Mouse (Mus musculus) ovary, adult 18-20 months (tissue): Measurements from ENCODE around the gene Rsl24d1.
"Not testable (repeated sequence)": the region's sequence is repeated elsewhere in the genome, so short reads cannot be mapped to it uniquely, and the experiment has no call there.

ENCODE experiments used
- DNase-seq: peaks from one replicate; pipeline ENCODE4 v3.0.0; 2022; ENCODE audit warnings: low spot score, mixed read lengths

The Rsl24d1 gene

GRCm38 (mm10) chr9:73112919-73113906 lies at the start of gene Rsl24d1:
Gene Rsl24d1 (plus strand): TSS chr9:73113426.
- peak; percentile 79 for DNase-seq

DNA sequence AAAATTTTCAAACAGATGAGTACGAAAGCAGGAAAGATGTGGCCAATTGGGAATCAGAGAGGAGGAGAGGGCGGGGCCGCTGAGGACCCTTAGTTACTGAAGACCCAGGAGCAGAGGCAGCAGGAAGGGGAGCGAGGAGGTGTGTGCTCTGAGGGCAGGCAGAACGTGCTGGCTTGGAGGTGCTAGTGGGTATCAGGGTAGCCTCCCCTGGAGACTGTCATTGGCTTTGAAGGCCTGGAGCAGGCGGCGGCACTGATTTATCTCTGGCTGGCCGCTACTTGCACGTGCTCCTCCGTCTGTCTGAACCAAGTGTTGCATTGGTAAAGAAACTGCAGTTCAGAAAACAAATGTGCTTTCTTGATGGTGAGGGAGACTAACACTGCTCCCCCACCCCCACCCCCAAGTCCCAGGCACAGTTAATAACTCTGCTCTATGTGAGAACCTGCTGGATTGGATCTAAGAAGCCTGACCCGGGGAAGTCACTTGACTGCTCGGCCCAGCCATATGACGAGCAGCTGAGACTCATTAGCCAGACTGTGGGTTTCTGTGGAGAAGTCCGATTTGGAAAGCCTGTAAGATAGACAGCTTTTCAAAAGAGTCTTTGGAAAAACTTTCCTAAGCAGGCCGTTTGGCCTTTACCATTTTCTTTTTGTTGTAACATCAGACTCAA lies 49.5 kb upstream of the Rsl24d1 start:
- no peak for DNase-seq

- no peak for DNase-seq
Measured at GRCm38 (mm10) chr9:73067086-73067485, 46.1 kb upstream of the Rsl24d1 start.

DNA sequence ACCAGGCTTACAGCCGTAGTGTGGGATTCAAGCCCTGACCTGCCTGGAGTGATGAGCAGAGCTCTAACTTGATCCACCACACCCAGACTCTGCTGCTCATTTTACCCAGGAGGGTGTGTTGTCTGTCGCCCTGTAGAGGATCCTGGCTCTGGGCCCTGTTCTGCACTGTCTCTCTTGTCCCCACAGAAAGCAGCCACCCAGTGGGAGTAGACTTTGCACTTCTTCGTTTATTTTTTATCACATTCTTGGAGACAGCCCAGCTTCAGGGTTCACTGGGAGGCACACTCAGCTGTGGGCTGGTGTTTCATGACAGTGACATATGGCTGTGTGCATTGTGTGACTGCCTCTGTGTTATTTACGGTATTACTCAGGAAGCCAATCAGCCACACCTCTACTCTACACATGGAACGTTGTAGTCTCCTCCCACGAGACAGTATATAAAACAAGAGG lies 45.0 kb upstream of the Rsl24d1 start:
- no peak for DNase-seq

DNA sequence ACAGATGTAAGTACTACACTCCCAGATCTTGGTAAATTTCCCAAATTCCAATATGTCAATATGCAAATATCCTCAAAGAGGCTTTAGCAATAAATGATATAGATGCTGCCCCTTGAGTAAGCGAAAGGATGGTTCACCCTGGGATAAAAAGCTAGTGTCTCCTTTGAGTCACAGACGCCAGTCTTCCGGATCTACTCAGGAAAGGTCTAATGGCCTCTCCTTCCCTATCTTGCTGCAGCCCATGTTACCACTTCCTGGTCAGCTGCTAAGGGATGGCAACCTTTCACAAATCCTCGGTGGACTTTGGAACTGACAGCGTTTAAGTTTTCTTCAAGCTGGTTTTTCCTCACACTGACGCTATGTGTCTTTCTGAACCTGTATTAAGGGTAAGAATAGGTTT lies 44.5 kb upstream of the Rsl24d1 start:
- DNase-seq: no peak

- no peak for DNase-seq
Measured at GRCm38 (mm10) chr9:73070971-73071659, 42.1 kb upstream of the Rsl24d1 start.

DNA sequence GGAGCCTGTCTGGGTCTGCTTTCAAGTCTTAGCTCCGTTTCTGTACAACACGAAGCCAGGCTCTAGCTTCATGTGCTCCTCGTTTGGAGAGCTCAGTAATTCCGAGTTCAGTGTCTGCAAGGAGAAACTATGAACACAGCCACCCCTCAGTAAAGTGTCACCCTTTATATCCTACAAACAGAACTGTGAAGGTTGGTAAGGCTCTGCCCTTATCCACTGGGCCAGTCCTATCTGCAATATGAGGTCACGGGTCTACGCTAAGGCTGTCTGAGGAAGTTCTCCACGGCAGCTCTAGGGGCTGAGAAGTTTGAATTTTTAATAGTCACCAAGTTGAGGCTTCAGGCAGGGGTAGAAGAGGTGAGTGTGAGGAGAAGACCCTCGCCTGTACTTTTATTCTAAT lies 40.8 kb upstream of the Rsl24d1 start:
- no peak for DNase-seq

- no peak for DNase-seq
Measured at GRCm38 (mm10) chr9:73073169-73073568, 40.1 kb upstream of the Rsl24d1 start.

DNA sequence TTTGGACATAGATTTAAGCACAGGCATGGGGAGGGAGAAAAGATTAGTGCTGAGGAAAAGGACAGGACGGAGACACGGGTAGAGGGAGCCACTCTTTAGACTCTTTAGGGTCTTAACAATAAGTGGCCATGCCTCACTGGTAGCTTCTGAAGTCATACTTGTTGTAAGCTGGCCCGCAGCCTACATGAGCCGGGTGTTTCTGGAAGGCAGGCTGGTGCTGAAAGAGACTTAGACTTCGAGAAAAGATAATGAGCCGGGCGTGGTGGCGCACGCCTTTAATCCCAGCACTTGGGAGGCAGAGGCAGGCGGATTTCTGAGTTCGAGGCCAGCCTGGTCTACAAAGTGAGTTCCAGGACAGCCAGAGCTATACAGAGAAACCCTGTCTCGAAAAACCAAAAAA lies 33.9 kb upstream of the Rsl24d1 start:
- DNase-seq: not testable (repeated sequence)

DNA sequence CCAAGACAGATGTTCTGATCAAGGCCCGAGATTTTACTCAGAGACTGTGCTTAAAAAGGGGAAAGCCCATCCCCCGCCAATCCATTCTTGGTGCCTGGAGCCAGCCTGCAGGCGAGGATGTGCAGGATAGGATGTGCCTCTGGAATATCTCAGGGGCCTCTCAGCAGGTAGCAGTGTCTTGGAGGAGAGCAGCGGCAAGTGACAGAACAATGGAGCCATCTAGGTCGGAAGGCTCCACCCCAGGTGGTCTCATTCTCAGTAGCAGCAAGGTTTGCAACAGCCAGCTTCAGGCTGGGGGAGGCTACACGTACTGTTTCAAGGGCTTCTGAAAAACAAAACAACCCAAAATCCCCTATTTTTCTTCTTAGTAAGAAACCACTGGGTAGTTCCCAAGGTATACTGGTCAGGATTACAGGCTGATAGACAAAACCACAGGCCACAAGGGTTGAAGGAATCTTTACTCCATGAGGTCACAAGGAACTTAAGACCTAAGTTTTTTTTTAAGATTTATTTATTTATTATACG lies 33.4 kb upstream of the Rsl24d1 start:
- no peak for DNase-seq

- DNase-seq: no peak
Measured at GRCm38 (mm10) chr9:73082291-73083000, 30.8 kb upstream of the Rsl24d1 start.

DNA sequence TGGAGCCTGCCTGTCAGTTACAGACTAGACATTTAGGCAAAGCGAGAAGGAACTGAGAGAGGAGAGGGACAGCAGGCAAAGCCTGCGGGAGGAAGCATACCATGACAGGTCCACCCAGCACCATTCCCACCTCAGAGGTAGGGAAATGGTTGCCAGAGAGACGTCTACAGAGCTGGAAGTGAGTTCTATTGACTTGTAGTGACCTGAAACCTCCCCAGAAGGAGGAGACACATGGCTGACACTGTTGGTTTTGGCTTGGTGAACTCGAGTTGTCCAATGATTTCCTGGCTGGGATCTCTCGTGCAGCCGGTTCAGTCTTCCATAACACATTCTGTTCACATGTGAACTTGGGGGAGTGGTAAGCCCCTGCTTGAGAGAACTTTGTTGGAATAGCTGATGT lies 29.3 kb upstream of the Rsl24d1 start:
- no peak for DNase-seq

- DNase-seq: no peak
Measured at GRCm38 (mm10) chr9:73085845-73086244, 27.4 kb upstream of the Rsl24d1 start.

DNA sequence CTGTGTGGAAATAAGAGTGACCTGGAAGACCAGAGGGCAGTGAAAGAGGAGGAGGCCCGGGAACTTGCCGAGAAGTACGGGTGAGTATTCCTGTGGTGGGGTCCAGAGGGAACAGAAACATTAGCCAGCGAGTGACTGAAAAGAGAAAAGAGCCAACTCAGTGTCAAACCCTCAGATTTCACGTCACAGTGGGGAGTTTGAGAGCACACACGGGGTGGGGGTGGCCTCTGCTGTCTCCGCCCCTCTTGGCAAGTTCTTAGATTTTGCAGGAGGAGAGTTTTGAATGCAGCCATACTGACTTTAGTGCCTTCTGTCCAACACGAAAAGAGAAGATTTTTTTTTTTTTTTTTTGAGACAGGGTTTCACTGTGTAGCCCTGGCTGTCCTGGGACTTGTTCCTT lies 26.1 kb upstream of the Rsl24d1 start:
- no peak for DNase-seq

- no peak for DNase-seq
Measured at GRCm38 (mm10) chr9:73087581-73087980, 25.6 kb upstream of the Rsl24d1 start.

- DNase-seq: no peak
Measured at GRCm38 (mm10) chr9:73089222-73089920, 23.9 kb upstream of the Rsl24d1 start.

DNA sequence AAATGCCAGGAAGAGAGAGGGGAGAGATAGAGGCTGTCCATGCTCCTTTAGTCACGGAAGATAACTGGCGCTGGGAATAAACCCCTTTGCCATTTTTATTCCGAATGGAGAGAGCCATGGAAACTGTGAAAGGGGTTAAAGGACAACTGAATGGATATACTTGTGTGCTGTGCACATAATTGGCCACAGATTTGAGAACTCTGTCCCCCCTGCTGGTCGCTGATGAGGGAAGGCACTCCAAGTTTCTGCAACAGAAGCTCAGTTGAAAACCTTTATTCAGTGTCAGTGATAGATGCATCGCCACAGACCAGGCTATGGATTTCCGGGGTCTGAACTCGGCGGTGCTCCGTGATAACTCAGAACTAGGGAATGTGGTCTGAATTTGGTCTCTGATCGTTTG lies 23.1 kb upstream of the Rsl24d1 start:
- no peak for DNase-seq

GRCm38 (mm10) chr9:73091747-73092146 lies 21.5 kb upstream of the Rsl24d1 start:
- no peak for DNase-seq

DNA sequence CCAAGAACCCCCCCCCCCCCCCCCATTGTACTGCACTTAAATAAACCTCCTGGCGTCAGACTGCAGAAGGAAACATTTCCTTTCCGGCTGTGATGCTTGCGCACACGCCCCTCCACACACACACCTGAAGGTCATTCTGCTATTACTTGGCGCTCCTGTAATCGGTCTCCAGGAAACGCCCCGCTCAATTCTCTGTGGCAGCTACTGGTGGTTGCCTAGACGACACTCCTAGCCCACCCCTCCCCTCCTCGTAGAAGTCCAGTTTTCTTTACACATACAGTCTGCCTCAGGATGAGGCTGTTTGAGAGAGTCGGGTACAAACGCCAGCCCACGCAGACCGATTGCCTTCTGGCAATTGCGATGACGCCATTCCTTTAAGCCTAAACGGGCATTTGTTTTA lies 18.6 kb upstream of the Rsl24d1 start:
- no peak for DNase-seq

- no peak for DNase-seq
Measured at GRCm38 (mm10) chr9:73097898-73098297, 15.3 kb upstream of the Rsl24d1 start.

DNA sequence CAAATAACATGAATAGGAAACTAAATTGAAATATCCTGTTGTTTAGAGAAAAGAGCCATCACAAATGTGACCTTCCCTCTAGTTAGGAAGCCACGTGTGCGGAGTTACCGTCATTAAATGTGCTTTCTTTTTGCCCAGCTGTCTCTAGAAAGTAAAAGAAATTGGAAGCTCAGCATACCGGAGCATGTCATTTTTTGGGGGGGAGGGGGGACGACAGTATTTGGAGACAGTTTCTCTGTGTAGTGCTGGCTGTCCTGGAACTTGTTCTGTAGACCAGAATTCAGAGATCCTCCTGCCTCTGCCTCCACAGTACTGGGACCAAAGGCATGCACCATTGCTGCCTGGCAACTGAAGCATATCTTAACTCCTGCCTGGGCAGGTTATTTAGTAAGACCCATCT lies 11.7 kb upstream of the Rsl24d1 start, which contains the start of gene Khdc3:
Khdc3 (plus strand) TSS at position 301 of the 400 bp plus-strand sequence.
- DNase-seq: no peak
